Mouse (Mus musculus): Measurements from ENCODE around the gene Asb16. TPM values are rescaled to one million over a fixed set of nuclear protein-coding genes. Genes with fewer than 3 reads are reported as not detected.

Asb16 gene
- polyA plus RNA-seq, 1 experiment from 2014 or later: not detected

GRCm38 (mm10) chr11:102285095-102285834, 16.7 kb downstream of the Asb16 start:
- Histone ChIP-seq H3K4me3 (ENCODE audit: low read depth, low read length) (peak overlapping the region; percentile 59), H3K4me2 (replicated peaks; ENCODE audit: low read depth, low read length) (peak overlapping the region; percentile 60), H3K27me3 (ENCODE audit: control insufficient read depth, insufficient read depth, low read length) (no peaks in the 10 kb centered on the region), H3K4me1 (ENCODE audit: control insufficient read depth, insufficient read depth, low read length) (peaks cover 7% of the 10 kb centered on the region; the same call in 1 of the 2 replicates), H3K27ac (ENCODE audit: low read length) (peak overlapping the region; percentile 79), H3K9me3 (ENCODE audit: control insufficient read depth, low read depth, low read length) (no peaks in the 10 kb centered on the region), H3K36me3 (ENCODE audit: control insufficient read depth, insufficient read depth, low read length) (peaks cover 19% of the 10 kb centered on the region), H3K9ac (replicated peaks; ENCODE audit: low read depth, low read length) (peak overlapping the region; percentile 57)
- 3% methylated on average over 31 of the region's 31 CpGs for WGBS
- ATAC-seq (ENCODE audit: insufficient number of reproducible peaks, insufficient read depth, low FRiP score, low read depth): peak; percentile 69; the same call in 1 of the 2 replicates

GRCm38 (mm10) chr11:102287485-102287884, 18.9 kb downstream of the Asb16 start:
- H3K9ac ChIP-seq (replicated peaks; ENCODE audit: low read depth, low read length): no peak overlapping the region
- H3K4me2 ChIP-seq (replicated peaks; ENCODE audit: low read depth, low read length): no peak overlapping the region
- 84% methylated on average over 8 of the region's 8 CpGs for WGBS
- H3K4me1 ChIP-seq (ENCODE audit: control insufficient read depth, insufficient read depth, low read length): peaks cover 7% of the 10 kb centered on the region; the same call in 1 of the 2 replicates
- H3K36me3 ChIP-seq (ENCODE audit: control insufficient read depth, insufficient read depth, low read length): peaks cover 41% of the 10 kb centered on the region
- H3K27ac ChIP-seq (ENCODE audit: low read length): no peak overlapping the region
- H3K27me3 ChIP-seq (ENCODE audit: control insufficient read depth, insufficient read depth, low read length): no peaks in the 10 kb centered on the region
- no peak overlapping the region for H3K4me3 ChIP-seq (ENCODE audit: low read depth, low read length)
- ATAC-seq (ENCODE audit: insufficient number of reproducible peaks, insufficient read depth, low FRiP score, low read depth): no peak
- no peaks in the 10 kb centered on the region for H3K9me3 ChIP-seq (ENCODE audit: control insufficient read depth, low read depth, low read length)

GRCm38 (mm10) chr11:102288027-102288804, 19.7 kb downstream of the Asb16 start:
- Histone ChIP-seq H3K4me3 (ENCODE audit: low read depth, low read length) (no peak overlapping the region), H3K9me3 (ENCODE audit: control insufficient read depth, low read depth, low read length) (no peaks in the 10 kb centered on the region), H3K27me3 (ENCODE audit: control insufficient read depth, insufficient read depth, low read length) (no peaks in the 10 kb centered on the region), H3K9ac (replicated peaks; ENCODE audit: low read depth, low read length) (no peak overlapping the region), H3K36me3 (ENCODE audit: control insufficient read depth, insufficient read depth, low read length) (peaks cover 49% of the 10 kb centered on the region), H3K4me1 (ENCODE audit: control insufficient read depth, insufficient read depth, low read length) (peaks cover 7% of the 10 kb centered on the region; the same call in 1 of the 2 replicates), H3K27ac (ENCODE audit: low read length) (no peak overlapping the region), H3K4me2 (replicated peaks; ENCODE audit: low read depth, low read length) (no peak overlapping the region)
- WGBS: 86% methylated on average over 8 of the region's 8 CpGs
- no peak for ATAC-seq (ENCODE audit: insufficient number of reproducible peaks, insufficient read depth, low FRiP score, low read depth)

GRCm38 (mm10) chr11:102288913-102289312, 20.4 kb downstream of the Asb16 start:
- Histone ChIP-seq H3K9me3 (ENCODE audit: control insufficient read depth, low read depth, low read length) (no peaks in the 10 kb centered on the region), H3K4me1 (ENCODE audit: control insufficient read depth, insufficient read depth, low read length) (peaks cover 7% of the 10 kb centered on the region; the same call in 1 of the 2 replicates), H3K4me2 (replicated peaks; ENCODE audit: low read depth, low read length) (no peak overlapping the region), H3K27ac (ENCODE audit: low read length) (no peak overlapping the region), H3K27me3 (ENCODE audit: control insufficient read depth, insufficient read depth, low read length) (no peaks in the 10 kb centered on the region), H3K9ac (replicated peaks; ENCODE audit: low read depth, low read length) (no peak overlapping the region), H3K4me3 (ENCODE audit: low read depth, low read length) (no peak overlapping the region), H3K36me3 (ENCODE audit: control insufficient read depth, insufficient read depth, low read length) (peaks cover 51% of the 10 kb centered on the region)
- WGBS: 71% methylated on average over 2 of the region's 2 CpGs
- no peak for ATAC-seq (ENCODE audit: insufficient number of reproducible peaks, insufficient read depth, low FRiP score, low read depth)

DNA sequence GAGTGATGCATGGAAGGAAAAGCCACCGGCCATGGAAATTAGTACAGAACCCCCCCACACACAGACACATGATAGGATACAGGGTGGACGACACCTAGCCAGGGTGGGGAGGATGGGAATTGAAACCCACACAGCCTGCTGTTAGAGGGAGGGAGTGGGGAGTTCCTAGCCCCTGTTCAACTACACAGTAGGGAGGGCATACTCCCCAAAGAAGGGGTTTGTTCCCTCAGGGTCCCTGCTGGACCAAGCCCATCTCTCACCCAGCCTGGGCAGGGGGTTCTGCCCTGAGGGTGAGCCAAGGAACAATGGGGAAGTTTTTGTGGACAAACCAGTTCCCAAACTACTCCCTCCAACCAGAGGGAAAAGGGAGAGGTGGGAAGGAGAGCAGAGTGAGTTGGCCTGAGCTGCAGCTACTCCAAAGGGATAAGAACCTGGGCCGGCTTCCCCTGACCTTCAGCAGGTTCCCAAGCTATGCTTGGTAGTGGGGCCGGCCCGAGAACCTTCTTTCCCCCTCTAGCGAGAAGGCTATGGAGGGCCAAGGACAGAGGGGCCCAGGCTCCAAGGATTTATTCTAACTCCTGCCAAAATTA, 21.1 kb downstream of the Asb16 start:
- H3K27me3 ChIP-seq (ENCODE audit: control insufficient read depth, insufficient read depth, low read length): no peaks in the 10 kb centered on the region
- H3K4me2 ChIP-seq (replicated peaks; ENCODE audit: low read depth, low read length): no peak overlapping the region
- 49% methylated on average over 6 of the region's 6 CpGs for WGBS
- no peak overlapping the region for H3K4me3 ChIP-seq (ENCODE audit: low read depth, low read length)
- no peak for ATAC-seq (ENCODE audit: insufficient number of reproducible peaks, insufficient read depth, low FRiP score, low read depth)
- H3K9me3 ChIP-seq (ENCODE audit: control insufficient read depth, low read depth, low read length): no peaks in the 10 kb centered on the region
- H3K27ac ChIP-seq (ENCODE audit: low read length): no peak overlapping the region
- H3K36me3 ChIP-seq (ENCODE audit: control insufficient read depth, insufficient read depth, low read length): peaks cover 51% of the 10 kb centered on the region
- peaks cover 7% of the 10 kb centered on the region for H3K4me1 ChIP-seq (ENCODE audit: control insufficient read depth, insufficient read depth, low read length)
- H3K9ac ChIP-seq (replicated peaks; ENCODE audit: low read depth, low read length): no peak overlapping the region

- no peak overlapping the region for H3K4me2 ChIP-seq (replicated peaks; ENCODE audit: low read depth, low read length)
- no peak overlapping the region for H3K27ac ChIP-seq (ENCODE audit: low read length)
- no peak for ATAC-seq (ENCODE audit: insufficient number of reproducible peaks, insufficient read depth, low FRiP score, low read depth)
- 77% methylated on average over 4 of the region's 4 CpGs for WGBS
- H3K4me3 ChIP-seq (ENCODE audit: low read depth, low read length): no peak overlapping the region
- H3K4me1 ChIP-seq (ENCODE audit: control insufficient read depth, insufficient read depth, low read length): peaks cover 12% of the 10 kb centered on the region
- H3K9me3 ChIP-seq (ENCODE audit: control insufficient read depth, low read depth, low read length): no peaks in the 10 kb centered on the region
- peaks cover 51% of the 10 kb centered on the region for H3K36me3 ChIP-seq (ENCODE audit: control insufficient read depth, insufficient read depth, low read length)
- H3K9ac ChIP-seq (replicated peaks; ENCODE audit: low read depth, low read length): no peak overlapping the region
- H3K27me3 ChIP-seq (ENCODE audit: control insufficient read depth, insufficient read depth, low read length): no peaks in the 10 kb centered on the region
Measured at GRCm38 (mm10) chr11:102290141-102290540, 21.6 kb downstream of the Asb16 start.

- Histone ChIP-seq H3K9ac (replicated peaks; ENCODE audit: low read depth, low read length) (no peak overlapping the region), H3K27me3 (ENCODE audit: control insufficient read depth, insufficient read depth, low read length) (no peaks in the 10 kb centered on the region), H3K4me1 (ENCODE audit: control insufficient read depth, insufficient read depth, low read length) (peaks cover 10% of the 10 kb centered on the region), H3K36me3 (ENCODE audit: control insufficient read depth, insufficient read depth, low read length) (peaks cover 51% of the 10 kb centered on the region), H3K4me2 (replicated peaks; ENCODE audit: low read depth, low read length) (no peak overlapping the region), H3K27ac (ENCODE audit: low read length) (no peak overlapping the region), H3K4me3 (ENCODE audit: low read depth, low read length) (no peak overlapping the region), H3K9me3 (ENCODE audit: control insufficient read depth, low read depth, low read length) (no peaks in the 10 kb centered on the region)
- WGBS: 84% methylated on average over 11 of the region's 11 CpGs
- ATAC-seq (ENCODE audit: insufficient number of reproducible peaks, insufficient read depth, low FRiP score, low read depth): no peak
Measured at GRCm38 (mm10) chr11:102291051-102291535, 22.6 kb downstream of the Asb16 start.

DNA sequence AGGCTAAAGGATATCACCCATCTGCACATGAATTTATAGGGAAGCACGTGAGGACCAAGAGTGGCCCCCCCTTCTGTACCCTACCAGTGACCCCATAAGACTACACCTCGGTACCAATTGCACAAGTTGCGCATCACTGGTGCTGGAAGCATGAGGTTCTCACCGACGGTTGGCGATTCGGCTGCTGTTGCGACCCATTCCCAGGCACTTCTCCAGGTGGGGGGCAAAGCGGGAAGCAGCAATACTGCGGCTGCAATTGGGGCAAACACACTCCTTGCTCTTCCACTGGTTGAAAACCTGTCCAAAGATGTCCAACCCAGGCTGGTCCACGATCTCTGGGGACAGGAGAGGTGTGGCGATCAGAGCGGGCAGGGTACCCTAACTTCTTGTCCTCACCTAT, 25.4 kb downstream of the Asb16 start:
- Histone ChIP-seq H3K4me2 (replicated peaks; ENCODE audit: low read depth, low read length) (no peak overlapping the region), H3K4me1 (ENCODE audit: control insufficient read depth, insufficient read depth, low read length) (peaks cover 8% of the 10 kb centered on the region), H3K27me3 (ENCODE audit: control insufficient read depth, insufficient read depth, low read length) (no peaks in the 10 kb centered on the region), H3K36me3 (ENCODE audit: control insufficient read depth, insufficient read depth, low read length) (peaks cover 37% of the 10 kb centered on the region), H3K4me3 (ENCODE audit: low read depth, low read length) (no peak overlapping the region), H3K27ac (ENCODE audit: low read length) (0 out of 2 replicates have a peak overlapping the region, but pooled peaks have one; percentile 15), H3K9me3 (ENCODE audit: control insufficient read depth, low read depth, low read length) (no peaks in the 10 kb centered on the region), H3K9ac (replicated peaks; ENCODE audit: low read depth, low read length) (no peak overlapping the region)
- 93% methylated on average over 13 of the region's 13 CpGs for WGBS
- no peak for ATAC-seq (ENCODE audit: insufficient number of reproducible peaks, insufficient read depth, low FRiP score, low read depth)
